Mouse (Mus musculus) c-Kit-positive CD71-positive TER-119-positive erythroid progenitor cells, embryonic 14.5 days (primary cell): ENCODE data around the gene Cts3.
"Not testable (repeated sequence)": the region's sequence is repeated elsewhere in the genome, so short reads cannot be mapped to it uniquely, and the experiment has no call there.

Source experiments
- DNase-seq: peaks from one replicate; pipeline ENCODE4 v3.0.0-alpha.2; 2013; ENCODE audit warnings: low spot score

Gene Cts3

GRCm38 (mm10) chr13:61570027-61570426 is at the start of gene Cts3:
TSS of gene Cts3 (minus strand) at chr13:61570127.
- DNase-seq, result no peak

GRCm38 (mm10) chr13:61568074-61568473 is 1.9 kb downstream of the Cts3 start, which contains the start of gene Gm49352:
TSS of gene Gm49352 (minus strand) at chr13:61568174.
- DNase-seq, result not testable (repeated sequence)

- no peak for DNase-seq
Measured at GRCm38 (mm10) chr13:61541631-61542030, 28.3 kb downstream of the Cts3 start, which contains the start of gene Ctsm. TSS of gene Ctsm (minus strand) at chr13:61541839.
